Mouse (Mus musculus) erythroblast, adult 5-6 weeks (primary cell): ENCODE results near the gene Tceal7. TPM values are rescaled to one million over a fixed set of nuclear protein-coding genes. Genes with fewer than 3 reads are reported as not detected.
"Not testable (repeated sequence)": the region's sequence is repeated elsewhere in the genome, so short reads cannot be mapped to it uniquely, and the experiment has no call there.

Experiments used
- ATAC-seq: replicated peaks from 2 replicates; pipeline ENCODE4 v1.8.0; 2016; ENCODE audit warnings: moderate number of reproducible peaks, mild to moderate bottlenecking, moderate TSS enrichment, inconsistent platforms; ENCODE audit not compliant: poor library complexity, low FRiP score, severe bottlenecking
- total RNA-seq, 2 experiments: library from RNA; stranded (forward) in 1 of 2; stranded (reverse) in 1 of 2; fragments of 150-400 nt in 1 of 2; fragments of 200-764, 138-1000 nt in 1 of 2; gene quantifications; 2 replicates each; pipeline versions ENCODE4 v1.2.3 to v1.2.4; 2015 to 2017; ENCODE audit warnings: low replicate concordance in 2 of 2

The Tceal7 gene
- total RNA-seq, 2 experiments from 2014 or later: not detected

GRCm38 (mm10) chrX:136244574-136245229, 30.1 kb downstream of the Tceal7 start, which contains the start of gene Tceal9:
Gene Tceal9 (plus strand): TSS chrX:136245079.
- peak; percentile 99 for ATAC-seq

- peak; percentile 68 for ATAC-seq
Measured at GRCm38 (mm10) chrX:136245521-136246071, 31.0 kb downstream of the Tceal7 start.

- no peak for ATAC-seq
Measured at GRCm38 (mm10) chrX:136248811-136249210, 34.2 kb downstream of the Tceal7 start.

GRCm38 (mm10) chrX:136249671-136250070, 35.1 kb downstream of the Tceal7 start:
- no peak for ATAC-seq

- no peak for ATAC-seq
Measured at GRCm38 (mm10) chrX:136252023-136252729, 37.6 kb downstream of the Tceal7 start.

GRCm38 (mm10) chrX:136267720-136268119, 53.1 kb downstream of the Tceal7 start:
- ATAC-seq: no peak

GRCm38 (mm10) chrX:136268173-136268572, 53.6 kb downstream of the Tceal7 start:
- ATAC-seq: no peak

- ATAC-seq: peak; percentile 99
Measured at GRCm38 (mm10) chrX:136269743-136270392, 55.3 kb downstream of the Tceal7 start, which contains the start of gene Bex3. Gene Bex3 (plus strand): TSS chrX:136270253.

GRCm38 (mm10) chrX:136270393-136271111, 56.0 kb downstream of the Tceal7 start:
- ATAC-seq: not testable (repeated sequence)

GRCm38 (mm10) chrX:136274542-136274941, 60.0 kb downstream of the Tceal7 start:
- ATAC-seq: no peak

- no peak for ATAC-seq
Measured at GRCm38 (mm10) chrX:136275386-136275785, 60.8 kb downstream of the Tceal7 start.

Other genes starting within 250 kb of the Tceal7 start
- gene Arxes2, start 221.0 kb upstream of the Tceal7 start, total RNA-seq (2015; ENCODE audit: low replicate concordance): not detected in 2 replicates
- not detected in 2 replicates for gene Arxes2, start 221.0 kb upstream of the Tceal7 start, total RNA-seq (2017; ENCODE audit: low replicate concordance)
- gene Arxes1, start 181.4 kb upstream of the Tceal7 start, total RNA-seq (2015; ENCODE audit: low replicate concordance): not detected in 2 replicates
- gene Arxes1, start 181.4 kb upstream of the Tceal7 start, total RNA-seq (2017; ENCODE audit: low replicate concordance): not detected in 2 replicates
- gene Bex2, start 146.5 kb upstream of the Tceal7 start, total RNA-seq (2015; ENCODE audit: low replicate concordance): not detected in 2 replicates
- not detected in 2 replicates for gene Bex2, start 146.5 kb upstream of the Tceal7 start, total RNA-seq (2017; ENCODE audit: low replicate concordance)
- 1.9 and 2.5 TPM in 2 replicates for gene Nxf3, start 129.5 kb upstream of the Tceal7 start, total RNA-seq (2015; ENCODE audit: low replicate concordance)
- 0.17 and 0.28 TPM in 2 replicates for gene Nxf3, start 129.5 kb upstream of the Tceal7 start, total RNA-seq (2017; ENCODE audit: low replicate concordance)
- gene Bex4, start 75.8 kb upstream of the Tceal7 start, total RNA-seq (2015; ENCODE audit: low replicate concordance): 10.7 and 16.7 TPM in 2 replicates
- gene Bex4, start 75.8 kb upstream of the Tceal7 start, total RNA-seq (2017; ENCODE audit: low replicate concordance): 11.8 and 12.5 TPM in 2 replicates
- gene Tceal8, start 42.4 kb upstream of the Tceal7 start, total RNA-seq (2015; ENCODE audit: low replicate concordance): 20.7 and 26.5 TPM in 2 replicates
- gene Tceal8, start 42.4 kb upstream of the Tceal7 start, total RNA-seq (2017; ENCODE audit: low replicate concordance): 31.0 and 39.6 TPM in 2 replicates
- gene Tceal5, start 10.9 kb upstream of the Tceal7 start, total RNA-seq (2015; ENCODE audit: low replicate concordance): not detected in 2 replicates
- gene Tceal5, start 10.9 kb upstream of the Tceal7 start, total RNA-seq (2017; ENCODE audit: low replicate concordance): not detected in 2 replicates
- not detected in 2 replicates for gene Bex1, start 734 bp downstream of the Tceal7 start, total RNA-seq (2015; ENCODE audit: low replicate concordance)
- gene Bex1, start 734 bp downstream of the Tceal7 start, total RNA-seq (2017; ENCODE audit: low replicate concordance): not detected in 2 replicates
- gene Tceal9, start 30.3 kb downstream of the Tceal7 start, total RNA-seq (2015; ENCODE audit: low replicate concordance): 15.6 and 21.3 TPM in 2 replicates
- gene Tceal9, start 30.3 kb downstream of the Tceal7 start, total RNA-seq (2017; ENCODE audit: low replicate concordance): 32.2 and 49.5 TPM in 2 replicates
- gene Bex3, start 55.5 kb downstream of the Tceal7 start, total RNA-seq (2015; ENCODE audit: low replicate concordance): 25.1 and 47.8 TPM in 2 replicates
- gene Bex3, start 55.5 kb downstream of the Tceal7 start, total RNA-seq (2017; ENCODE audit: low replicate concordance): 16.9 and 24.5 TPM in 2 replicates